Mouse (Mus musculus) telencephalon, adult 2 months (tissue): ENCODE data around the gene Spats2l.

Experiments used
- DNase-seq: peaks from one replicate; pipeline ENCODE4 v3.0.0-alpha.2; 2011; ENCODE audit warnings: low read depth, low spot score

Spats2l gene

DNA sequence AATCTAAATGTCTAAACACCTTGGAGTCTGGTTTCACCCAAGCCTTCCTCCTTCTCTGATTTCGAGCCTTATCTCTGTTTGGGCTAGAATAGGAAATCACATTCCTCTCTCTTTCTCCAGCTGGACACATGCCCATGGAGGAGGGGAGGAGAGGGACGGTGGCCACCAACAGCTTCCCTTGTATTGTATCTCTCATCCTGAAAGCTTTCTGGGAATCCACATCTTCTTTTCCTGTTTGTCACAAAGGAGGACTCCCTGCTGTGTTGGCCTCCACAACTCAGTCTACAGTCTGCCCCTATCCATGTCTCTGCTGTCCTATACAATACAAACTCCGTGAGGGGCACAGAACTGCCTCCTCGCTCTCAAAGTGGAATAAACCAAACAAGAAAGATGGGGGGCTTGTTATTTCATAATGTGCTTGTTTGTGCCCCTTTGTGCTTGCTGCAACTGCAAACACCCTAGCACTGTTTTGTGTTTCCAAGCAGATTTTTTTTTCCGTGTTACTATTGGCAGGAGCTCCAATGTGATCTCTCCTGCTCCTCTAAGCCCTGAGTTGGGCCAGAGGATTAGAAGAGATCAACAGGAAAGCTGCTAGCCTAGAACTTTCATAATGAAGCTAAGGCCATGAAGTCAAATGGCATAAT is 116.4 kb downstream of the Spats2l start:
- no peak for DNase-seq

DNA sequence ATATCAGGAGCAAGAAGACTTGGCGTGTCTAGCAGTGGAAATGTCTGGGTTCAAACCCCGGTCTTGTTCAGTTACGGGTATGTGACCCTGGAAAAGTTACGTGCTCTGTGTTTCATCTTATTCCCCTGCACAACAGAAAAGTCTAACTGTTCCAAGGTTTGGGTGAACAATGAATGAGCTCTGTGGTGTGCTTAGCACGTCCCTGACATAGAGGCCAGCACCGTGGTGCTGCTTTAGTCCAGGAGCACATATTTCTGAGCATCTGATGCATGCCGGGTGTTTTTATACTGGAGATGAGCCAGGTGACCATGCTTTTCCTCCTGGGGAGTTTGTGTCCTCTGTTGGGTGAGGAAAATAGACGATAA is 116.9 kb downstream of the Spats2l start:
- no peak for DNase-seq

DNA sequence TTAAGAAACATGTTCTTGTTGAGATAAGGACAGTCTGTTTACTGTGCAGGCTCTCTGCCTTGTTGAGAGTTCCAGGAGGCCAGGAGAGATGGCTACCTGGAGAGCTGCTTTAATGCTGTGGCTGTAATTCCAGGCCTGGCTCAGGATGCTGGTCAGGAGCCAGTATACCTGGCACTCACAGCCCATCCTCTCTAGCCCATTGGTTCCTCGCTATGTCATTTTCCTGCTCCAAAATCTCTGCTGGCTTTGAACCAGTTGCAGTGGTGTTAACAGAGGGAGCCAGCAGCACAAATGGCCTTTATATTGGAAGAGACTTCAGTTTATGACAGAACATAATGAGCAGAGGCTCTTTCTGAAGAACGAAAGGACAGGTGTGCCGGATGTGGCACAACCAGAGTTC is 127.5 kb downstream of the Spats2l start:
- DNase-seq = no peak

DNA sequence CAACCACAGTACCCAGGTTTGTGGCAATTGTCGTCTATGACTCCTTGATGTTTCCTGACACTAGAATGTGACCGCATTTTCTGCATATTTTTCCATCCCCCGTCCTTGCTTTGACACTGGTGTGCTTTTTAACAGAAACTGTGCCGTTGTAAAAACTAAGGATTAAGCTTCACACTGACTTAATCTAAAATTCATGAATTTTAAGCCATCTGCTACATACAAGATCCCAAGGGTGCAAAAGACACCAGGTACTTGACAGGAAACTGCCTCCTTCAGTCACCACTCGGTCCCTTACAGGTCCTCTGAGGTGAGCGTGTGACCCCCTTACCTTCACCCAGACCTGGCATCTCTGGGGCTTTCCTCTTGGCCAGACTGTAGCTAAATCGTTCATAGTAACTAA is 129.8 kb downstream of the Spats2l start:
- DNase-seq = no peak

DNA sequence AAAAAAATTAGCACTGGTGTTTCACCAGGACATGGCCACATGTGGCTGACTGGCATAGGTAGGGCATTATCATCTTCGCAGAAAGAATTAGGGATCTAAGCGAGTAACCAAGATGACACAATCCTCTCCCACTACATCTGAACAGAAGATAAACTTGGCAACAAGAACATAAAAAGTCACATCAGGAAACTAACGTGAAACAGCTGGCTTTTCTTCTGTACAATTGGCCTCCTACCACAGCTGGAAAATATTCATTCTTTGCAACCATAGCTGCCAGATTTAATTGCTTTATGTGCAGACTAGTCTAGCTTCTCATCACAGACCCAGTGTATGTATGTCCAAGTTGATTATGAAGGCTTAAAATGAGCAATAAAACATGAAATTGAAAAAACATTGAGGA is 131.9 kb downstream of the Spats2l start:
- no peak for DNase-seq

DNA sequence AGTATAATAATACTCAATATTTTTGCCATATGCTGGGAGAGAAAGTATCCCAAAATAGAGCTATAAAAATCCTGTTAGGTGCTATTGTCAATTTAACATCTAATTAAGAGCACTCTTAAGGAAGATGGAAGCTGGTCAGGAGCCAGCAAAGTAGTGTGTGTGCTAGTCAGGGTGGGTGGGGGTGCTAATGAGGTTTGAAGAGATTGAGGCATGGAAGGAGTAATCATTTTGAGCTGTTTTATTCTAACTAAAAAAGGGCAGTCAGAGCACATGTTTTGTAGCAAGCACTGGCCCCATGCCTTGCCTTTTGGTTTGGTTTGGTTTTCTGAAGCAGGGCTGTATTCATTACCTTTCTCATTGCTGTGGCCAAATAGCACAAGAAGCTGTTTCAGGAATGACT is 132.3 kb downstream of the Spats2l start:
- DNase-seq = no peak

DNA sequence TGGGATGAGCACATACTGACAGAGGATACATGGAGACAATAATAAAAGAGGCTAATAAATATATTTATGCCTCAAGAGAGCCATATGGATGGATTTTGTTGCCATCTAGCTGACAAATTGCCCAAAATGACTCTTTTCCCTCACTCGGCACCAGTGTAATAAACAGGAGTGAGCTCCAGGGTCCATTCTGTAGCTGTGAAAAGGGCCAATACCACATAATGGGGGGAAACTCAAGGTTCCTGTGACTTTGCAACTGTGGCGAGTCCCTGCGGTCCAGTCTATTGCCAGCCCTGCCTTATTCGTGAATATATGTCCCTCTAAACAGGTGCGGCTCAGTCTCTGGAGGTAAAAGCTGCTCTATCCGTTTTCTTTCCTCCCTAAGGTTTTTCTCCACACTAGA is 137.6 kb downstream of the Spats2l start:
- DNase-seq = no peak

GRCm38 (mm10) chr1:57917342-57917741 is 143.4 kb downstream of the Spats2l start:
- no peak for DNase-seq

- no peak for DNase-seq
These were observed 144.6 kb downstream of the Spats2l start for GRCm38 (mm10) chr1:57918567-57918966.

DNA sequence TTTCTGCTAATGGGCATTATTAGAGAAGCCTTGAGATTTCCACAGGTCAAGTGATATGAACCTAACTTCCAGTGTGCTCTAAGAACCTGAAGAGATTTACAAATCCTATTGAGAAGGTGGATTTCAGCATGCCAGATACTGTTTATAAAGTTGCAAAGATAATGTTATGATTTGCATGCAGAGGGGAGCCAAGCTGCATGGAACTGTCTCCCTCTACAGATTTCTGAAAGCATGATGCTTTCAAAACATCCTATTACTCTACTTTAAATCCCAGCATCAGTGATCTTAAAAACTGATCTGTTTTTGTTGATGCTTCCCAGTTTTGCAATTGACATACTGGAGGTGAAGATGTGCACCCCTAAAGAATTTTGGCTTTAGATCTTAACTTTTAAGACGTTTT is 160.3 kb downstream of the Spats2l start:
- no peak for DNase-seq

- no peak for DNase-seq
These were observed 166.7 kb downstream of the Spats2l start for GRCm38 (mm10) chr1:57940691-57941090.

DNA sequence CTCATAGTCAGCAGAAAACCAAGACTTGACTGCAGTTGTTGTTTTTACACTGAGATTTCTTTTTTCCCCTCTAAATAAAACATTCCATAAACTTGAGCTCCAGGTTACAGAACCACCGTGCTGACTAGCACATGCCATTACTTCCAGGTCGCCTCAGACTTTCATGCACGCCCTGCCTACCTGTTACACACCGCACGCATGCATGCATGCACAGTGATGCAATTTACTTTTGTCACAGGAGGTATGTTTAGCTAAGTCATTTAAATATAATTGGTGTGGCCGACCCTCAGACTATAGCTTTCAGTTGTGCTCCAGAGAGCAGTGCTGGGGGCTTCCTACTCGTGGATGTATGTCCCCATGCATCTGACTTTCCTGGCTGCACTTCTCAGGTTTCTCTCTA is 167.1 kb downstream of the Spats2l start:
- no peak for DNase-seq

- no peak for DNase-seq
These were observed 167.8 kb downstream of the Spats2l start for GRCm38 (mm10) chr1:57941734-57942133.

GRCm38 (mm10) chr1:57942215-57942614 is 168.3 kb downstream of the Spats2l start:
- DNase-seq = no peak

- DNase-seq = no peak
These were observed 173.8 kb downstream of the Spats2l start for GRCm38 (mm10) chr1:57947552-57948347.

DNA sequence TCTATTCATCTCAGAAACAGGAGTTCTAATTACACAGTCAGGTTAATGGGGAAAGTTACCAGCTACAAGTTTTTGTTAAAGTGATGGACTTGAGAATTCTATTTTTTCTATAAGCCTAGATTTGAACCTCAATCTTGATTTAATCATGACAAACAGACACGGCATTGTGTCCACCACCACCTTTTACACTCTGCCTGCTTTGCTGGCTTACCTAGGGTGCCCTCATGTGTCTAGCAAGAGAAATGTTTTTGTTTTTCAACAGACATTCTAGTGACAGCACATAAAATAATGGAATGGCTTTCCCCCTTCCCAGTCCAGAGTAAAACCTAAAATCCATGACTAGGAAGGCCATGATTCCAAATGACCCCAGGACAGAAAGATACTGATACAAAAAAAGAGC is 175.2 kb downstream of the Spats2l start:
- DNase-seq = no peak

GRCm38 (mm10) chr1:57949716-57950115 is 175.8 kb downstream of the Spats2l start:
- no peak for DNase-seq

DNA sequence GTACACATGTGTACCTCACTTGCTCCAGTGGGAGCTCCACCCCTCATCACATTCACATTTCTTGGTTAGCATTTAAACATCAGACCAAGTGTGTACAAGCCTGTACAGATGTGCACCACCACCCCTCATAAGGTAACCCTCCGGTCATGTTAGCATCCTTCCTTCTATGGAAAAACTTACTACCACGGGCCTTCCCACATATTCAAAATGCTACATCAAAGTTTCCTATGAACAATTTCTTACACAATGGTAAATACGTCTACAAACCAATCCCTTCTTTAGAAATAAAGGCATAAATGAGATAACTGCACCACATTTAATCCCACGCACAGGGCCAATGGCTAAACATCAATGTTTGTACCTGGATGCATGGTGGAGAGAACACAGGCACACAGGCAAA is 178.5 kb downstream of the Spats2l start:
- no peak for DNase-seq

DNA sequence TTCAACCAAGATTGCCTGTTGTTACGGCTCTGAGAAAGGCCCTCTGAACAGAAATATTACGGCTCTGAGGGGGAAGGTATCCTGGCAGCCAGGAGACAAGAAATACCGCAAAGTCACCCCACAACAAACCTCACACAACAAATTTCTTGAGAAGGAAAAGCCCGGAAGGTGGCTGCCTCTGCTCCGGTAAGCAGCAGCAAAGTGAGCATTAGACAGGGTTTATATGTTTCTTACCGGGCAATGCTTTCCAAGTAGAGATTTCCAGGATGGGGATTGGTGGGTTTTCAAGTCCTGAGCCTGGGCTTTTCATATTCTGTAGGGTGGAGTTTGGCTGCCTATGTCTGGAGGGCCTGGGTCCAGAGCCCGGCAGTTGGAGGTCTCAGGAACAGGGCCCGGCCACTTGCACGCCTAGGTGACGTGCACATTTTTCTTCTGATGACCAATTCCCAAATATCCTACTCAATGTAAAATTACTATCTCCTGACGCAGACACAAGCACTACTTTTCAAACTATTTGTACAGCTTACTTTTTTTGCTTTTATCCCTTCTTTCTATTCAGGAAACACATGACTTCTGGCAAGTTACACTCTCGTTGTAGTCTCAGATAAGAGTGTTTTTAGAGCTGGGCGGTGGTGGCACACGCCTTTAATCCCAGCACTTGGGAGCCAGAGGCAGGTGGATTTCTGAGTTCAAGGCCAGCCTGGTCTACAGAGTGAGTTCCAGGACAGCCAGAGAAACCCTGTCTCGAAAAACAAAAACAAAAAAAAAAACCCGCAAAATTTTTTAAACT is 179.8 kb downstream of the Spats2l start:
- DNase-seq = no peak

DNA sequence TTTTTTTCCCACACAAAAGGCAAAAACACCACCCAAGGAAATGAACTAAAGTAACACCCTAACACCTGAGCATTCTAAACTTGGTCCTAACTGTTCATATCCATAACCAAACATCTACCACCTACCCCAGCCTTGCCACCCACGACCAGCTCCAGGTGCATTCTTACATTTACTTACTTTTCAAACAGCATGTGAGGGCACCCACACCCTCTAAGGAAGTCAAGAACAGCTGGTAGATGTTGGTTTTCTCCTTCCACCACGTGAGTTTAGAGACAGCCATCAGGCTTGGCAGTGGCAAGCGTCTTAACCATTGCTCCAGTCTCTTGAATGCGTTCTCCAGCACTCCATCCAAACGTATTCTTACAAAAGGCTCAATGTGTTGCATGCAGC is 180.4 kb downstream of the Spats2l start:
- DNase-seq = no peak

GRCm38 (mm10) chr1:57955774-57956173 is 181.8 kb downstream of the Spats2l start:
- no peak for DNase-seq
